Mouse (Mus musculus): ENCODE measurements around the gene Grk3. TPM values are rescaled to one million over a fixed set of nuclear protein-coding genes. Genes with fewer than 3 reads are reported as not detected.

The Grk3 gene
- polyA plus RNA-seq, 1 experiment from 2014 or later, result 17.9 TPM

Other genes starting within 250 kb of the Grk3 start
- gene Myo18b, start 119.4 kb downstream of the Grk3 start, polyA plus RNA-seq (2015; fragmentation: Nextera tagmentation; extraction: Ambion mirVana), result 0.89 and 1.9 TPM in 2 replicates
- not detected in 2 replicates for gene Crybb2, start 54.3 kb upstream of the Grk3 start, polyA plus RNA-seq (2015; fragmentation: Nextera tagmentation; extraction: Ambion mirVana)
- 1.3 and 2.5 TPM in 2 replicates for gene Crybb3, start 65.8 kb upstream of the Grk3 start, polyA plus RNA-seq (2015; fragmentation: Nextera tagmentation; extraction: Ambion mirVana)
- 8.6 and 10.2 TPM in 2 replicates for gene 2900026A02Rik, start 205.4 kb upstream of the Grk3 start, polyA plus RNA-seq (2015; fragmentation: Nextera tagmentation; extraction: Ambion mirVana)
- 0.61 TPM in 1 of 2 replicates, not detected in the other for gene Tmem211, start 211.1 kb upstream of the Grk3 start, polyA plus RNA-seq (2015; fragmentation: Nextera tagmentation; extraction: Ambion mirVana)

Data from embryonic facial prominence, embryonic 13.5 days (tissue).